Mouse (Mus musculus) adipocyte (in vitro differentiated cells): ENCODE data around the gene Crybb1.

Experiments
- DNase-seq: peaks from one replicate; pipeline ENCODE4 v3.0.0-alpha.2; 2016; ENCODE audit warnings: low spot score

Crybb1 gene

DNA sequence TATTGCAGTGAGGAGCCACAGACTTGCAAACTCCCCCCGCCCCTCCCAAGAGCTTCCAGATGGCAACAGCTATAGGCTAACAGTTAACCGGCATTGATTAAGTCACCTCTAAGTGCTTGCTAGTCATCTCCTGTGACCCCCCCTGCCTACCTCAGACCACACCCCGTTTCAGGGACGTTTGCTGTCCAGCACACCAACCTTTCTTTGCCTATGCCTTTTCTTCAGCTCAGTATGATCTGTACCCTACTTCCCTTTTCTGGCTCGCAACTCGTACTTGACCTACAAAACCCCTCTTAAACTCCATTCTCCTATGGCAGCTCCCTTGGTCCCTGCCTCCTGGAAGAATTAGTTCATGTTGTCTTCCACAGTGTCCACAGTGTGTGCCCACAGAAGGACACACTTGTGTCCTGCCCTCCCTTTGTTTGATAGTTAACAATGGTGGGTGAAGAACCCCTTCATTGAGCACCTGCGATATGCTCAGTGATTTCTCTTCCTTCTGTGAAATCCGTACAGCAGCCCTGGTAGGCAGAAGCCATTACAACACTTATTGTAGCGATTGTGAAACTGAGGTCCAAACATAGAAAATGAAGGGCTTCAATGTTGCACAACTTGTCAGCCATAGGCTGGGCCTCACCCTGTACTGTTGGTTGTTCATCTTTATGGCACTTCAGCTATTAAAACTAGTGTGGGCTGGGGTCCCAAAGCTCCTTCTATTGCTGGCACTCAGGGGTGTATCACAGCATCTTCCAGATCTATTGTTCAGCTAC lies 10.6 kb downstream of the Crybb1 start:
- peak; percentile 43 for DNase-seq

DNA sequence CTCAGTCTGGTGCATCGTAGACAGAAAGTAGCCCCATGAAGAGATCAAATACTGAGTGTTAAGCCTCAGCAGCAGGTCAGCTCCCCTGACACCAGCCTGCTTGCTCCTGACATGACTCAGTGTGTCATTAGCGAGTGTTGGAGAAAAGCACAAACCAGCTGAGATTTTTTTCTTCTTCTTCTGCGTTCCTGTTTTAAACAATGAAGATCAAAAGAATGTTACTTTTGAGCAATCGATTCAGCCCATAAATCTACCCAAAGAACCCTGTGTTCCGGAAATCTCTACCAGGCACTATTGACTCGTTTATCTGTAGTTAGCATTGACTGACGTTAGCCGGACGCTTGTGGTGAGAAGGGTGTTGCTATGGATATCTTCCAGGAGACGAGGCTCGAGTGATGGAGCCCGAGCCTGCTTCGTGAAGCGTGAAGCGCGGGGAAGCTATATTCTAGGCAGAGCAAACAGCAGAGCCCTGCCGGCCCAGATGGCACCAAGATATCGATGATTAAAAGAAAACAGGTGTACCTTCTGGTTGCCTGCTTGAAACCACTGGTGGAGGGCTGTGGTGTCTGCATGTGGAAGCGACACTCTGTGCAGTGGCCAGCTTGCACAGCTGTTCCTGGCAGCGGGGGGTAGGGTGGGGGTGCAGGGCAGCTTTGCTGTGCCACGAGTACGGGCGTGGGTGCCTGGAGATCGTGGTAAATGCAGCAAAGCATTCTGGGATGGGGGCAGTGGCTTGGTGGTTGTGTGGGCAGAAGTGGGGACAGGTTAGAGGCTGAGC lies 15.3 kb downstream of the Crybb1 start:
- DNase-seq: no peak

DNA sequence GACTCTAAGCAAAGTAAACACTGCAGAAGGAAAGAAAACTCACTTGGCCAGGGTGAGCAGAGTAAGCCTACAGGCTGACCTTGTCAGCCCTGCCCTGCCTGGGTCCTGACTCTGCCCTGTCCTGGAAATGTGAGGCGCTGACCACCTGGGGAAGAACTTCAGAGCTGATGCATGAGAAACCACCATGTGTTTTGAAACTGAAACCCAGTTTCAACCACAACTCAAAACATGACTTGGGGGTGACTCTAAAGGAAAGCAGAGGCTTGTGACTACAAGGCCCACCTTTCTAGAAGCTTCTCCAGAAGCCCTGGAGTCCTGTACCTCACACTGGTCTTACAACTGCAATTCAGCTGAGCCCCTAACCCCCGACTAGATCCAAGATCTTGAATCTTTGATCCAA lies 17.3 kb downstream of the Crybb1 start:
- no peak for DNase-seq

DNA sequence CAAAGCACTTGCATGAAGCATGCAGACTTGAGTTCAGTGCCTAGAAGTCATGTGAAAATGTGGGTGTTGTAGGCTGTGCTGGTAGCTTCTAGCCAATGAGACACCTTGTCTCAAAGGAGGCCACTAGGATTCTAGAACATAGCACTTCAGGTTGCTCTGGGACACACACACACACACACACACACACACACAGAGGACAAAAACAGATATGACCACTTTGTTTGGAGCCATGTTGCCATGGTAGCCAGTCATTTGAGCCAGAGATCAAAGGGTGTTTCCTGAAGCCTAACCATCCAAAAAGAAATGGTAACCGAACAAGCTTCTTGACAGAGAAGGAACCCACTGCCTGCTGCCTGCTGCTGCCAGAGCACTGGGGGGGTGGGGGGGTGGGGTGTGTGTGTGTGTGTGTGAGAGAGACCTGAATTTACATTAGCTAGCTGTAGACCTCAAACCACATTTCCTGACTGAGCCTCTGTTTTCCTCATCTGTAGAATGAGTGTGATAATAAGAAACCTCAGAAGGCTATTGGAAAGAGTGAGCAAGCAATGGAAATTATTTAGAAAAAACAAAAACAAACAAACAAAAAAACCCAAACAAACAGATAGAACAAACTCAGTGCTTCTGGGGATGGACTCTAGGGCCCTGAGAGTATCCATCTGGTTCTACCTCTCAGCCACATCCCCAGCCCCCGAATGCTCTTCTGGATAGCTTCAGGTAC lies 18.3 kb downstream of the Crybb1 start:
- no peak for DNase-seq

DNA sequence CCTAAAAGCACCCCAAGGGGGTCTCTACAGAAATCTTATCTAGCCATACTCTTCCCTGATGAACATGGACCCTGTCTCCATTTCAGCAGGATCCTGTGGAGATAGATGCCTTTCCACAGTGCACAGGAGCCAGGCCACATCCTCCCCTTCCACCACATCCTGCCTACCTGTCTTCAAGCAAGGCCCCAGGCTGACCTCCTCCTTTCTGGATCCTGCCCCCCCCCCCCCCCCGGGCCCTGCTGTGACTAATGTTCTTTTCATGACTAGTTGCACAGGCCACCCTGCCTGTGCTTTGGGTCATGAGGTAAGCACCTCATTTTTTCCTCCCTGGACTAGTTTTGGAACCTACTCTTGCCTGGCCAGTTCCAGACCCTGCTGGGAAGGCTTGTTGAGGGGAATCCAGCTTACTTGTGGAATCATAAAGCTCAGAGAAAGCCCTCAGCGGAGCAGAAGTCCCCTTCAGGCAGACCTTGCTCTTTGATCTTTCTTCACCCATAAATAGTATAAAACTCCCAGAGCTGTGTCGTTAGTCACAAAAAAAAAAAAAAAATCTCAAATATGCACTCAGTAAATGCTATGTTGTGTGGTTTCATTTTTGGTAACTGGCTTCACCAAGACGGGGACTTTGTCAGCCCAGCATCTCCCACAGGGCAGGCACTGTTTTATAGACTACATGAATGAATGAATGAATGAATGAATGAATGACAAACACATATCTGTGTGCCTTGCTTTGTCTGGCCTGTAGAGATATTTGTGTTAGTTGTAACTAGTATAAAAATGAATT lies 19.6 kb downstream of the Crybb1 start:
- DNase-seq: no peak

DNA sequence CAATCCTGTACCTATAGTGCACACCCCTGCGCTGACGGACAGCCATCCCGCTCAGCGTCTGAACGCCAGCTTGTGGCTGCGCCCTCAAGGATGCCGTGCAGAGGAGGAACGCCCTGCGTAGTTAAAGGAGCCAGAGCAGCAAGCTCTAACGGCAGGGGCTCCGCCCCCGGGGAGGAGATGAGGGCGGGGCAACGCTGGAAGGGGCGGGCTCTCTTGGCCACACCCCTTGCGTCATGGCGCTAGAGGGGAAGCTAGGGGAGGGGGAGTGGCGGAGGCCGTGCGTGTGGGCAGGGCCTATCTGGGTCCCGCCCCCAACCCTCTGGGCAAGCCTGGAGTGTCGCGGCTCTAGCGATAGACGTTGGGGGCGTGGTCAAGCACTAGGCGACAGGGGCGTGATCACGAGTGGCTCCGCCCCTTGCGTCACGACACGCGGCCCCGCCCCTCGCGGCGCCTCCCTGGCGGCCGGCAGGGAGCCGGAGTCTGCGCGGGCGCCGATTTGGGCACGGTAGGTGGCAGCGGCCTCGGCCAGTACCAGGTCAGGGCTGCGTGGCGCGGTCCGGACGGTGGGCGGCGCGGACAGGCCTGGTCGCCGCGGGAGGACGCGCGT lies 20.8 kb downstream of the Crybb1 start, which contains the start of gene Tpst2:
Gene Tpst2 (plus strand): TSS at position 425 of the 607 bp plus-strand sequence.
- peak; percentile 99 for DNase-seq

DNA sequence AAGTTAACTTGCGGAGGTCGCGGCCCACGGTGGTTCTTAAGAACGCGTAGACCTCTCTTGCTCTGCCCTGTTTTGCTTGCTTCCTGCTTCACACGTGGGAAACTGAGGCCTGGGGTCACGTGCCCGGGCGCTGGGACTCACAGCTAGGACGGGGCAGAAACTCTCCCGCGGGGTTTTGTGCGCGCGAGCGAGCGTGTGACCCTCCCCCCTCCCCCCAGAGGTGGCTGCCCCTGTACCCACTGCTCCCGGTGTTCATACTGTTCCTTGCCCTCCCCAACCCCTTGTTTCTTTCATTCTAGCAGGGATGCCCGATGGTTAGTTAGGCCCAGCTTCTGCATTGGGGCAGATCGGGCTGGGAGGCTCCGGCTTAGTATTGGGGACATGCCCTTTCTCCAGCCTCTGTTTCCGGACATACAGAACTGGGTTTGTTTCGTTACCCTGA lies 21.3 kb downstream of the Crybb1 start:
- DNase-seq: no peak

DNA sequence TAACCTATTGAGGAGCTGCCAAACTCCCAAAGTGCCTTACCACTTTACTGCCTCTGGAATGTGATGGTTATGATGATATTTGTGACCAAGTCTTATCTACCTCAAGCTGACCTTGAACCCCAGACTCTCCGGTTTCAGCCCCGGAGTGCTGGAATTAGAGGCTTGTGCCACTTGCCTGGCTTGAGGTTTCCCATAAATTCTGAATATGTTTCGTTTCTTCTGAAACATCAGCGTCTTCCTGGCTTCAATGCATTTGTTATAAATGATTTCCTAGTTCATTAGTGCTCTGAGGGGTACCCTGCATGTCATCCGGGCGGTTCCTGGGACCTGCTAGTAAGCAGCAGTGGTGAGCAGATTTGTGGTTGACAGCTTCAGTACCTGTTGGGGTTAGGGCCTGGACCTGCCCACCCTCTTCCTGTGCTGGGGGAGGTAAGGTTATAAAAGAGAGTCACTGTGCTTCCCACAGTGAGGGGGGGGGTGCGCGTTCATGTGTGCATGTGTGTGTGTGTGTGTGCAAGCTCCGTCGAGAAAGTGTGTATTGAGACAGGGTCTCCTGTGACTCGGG lies 22.4 kb downstream of the Crybb1 start:
- no peak for DNase-seq

DNA sequence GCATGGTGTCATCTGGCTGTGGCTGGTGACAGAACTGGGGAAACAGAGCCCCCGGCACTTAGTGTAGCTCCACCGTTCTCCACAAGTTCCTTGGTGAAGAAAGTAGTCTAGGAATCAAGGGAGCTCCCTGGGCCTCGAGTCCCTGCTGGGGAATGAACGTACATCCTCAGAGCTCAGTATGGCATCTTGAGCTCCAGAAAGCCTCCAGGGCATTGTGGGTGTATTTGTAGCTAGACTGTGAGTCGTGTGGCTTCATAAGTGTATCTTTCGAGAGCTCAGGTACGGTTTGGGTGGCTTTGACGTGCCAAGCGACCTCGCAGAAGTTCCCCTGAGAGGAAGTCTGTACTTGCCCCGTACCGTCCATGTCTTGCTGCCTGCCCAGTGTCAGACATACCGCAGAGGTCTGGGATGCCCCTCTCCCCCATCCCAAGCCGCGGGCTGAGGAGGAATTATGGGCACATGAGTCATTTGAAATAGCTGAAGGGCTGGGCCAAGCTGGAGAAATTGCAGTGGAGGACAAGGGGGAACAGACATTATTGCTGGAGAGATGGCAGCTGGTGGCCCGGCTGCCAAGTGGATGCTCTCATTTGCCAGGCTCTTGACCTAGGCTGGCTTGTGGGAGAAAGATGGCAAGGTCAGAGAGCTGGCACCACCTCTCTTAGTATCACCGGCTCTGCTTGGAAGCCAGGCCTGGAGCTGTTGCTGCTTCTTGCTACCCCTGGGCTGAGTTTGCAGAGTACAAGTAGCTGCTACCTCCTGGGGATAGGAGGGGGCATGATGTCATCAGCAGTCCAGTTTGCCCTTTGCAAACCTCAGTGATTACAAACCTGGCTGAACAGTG lies 23.8 kb downstream of the Crybb1 start:
- DNase-seq: peak; percentile 73

DNA sequence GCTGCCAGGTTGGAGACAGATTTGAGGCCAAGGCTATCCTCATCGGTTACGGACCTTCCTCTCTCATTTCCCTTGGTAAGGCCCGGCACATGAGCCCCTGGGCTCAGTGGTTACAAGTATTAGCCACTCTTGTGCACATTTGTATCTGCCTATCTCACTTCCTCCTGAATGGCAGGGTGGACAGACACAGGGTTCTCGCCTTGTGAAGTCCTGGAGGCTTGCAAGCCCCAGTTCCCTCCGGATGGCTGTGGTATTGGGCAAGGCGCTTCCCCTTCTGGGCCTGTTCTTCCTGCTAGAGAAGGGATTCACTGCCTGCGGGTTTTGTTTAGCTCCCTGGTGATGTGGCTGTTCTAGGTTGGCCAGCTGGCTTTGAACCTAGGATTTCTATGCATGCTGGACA lies 24.5 kb downstream of the Crybb1 start:
- no peak for DNase-seq

DNA sequence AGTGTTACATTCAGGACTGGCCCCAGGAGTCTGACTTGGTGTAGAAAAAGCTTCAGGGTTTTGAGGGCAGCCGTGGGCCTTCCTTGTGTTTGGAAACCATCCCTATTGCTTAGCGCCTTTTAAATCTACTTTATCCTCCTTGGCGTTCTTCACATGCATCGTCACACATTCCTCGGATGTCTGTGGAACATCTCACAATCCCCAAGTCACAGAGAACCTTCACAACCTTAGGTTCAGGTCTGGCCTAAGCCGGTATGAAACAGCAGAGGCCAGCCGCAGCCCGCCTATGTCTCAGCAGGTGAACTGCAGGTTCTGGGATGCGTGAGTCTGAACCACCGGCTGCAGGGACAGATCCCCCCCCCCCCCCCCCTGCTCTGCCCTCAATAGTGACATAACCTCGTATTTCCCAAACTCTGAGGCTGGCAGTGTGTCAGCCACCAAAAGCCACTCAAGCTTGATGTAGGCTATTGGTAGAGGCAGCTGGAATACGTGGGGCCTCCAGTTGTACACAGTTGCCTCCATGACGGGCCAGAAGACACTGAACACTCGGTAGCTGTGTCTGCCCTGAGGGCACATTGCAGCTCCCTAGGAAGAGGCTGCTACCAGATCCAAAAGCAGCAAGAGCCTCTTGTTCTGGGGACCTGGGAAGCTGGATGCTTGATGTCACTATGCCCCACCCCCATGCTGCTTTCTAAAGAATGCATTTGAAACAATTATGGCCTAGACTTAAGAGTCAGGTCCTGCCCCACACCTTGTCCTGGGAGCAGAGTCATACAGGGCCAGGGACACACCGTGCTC lies 25.4 kb downstream of the Crybb1 start:
- DNase-seq: no peak

DNA sequence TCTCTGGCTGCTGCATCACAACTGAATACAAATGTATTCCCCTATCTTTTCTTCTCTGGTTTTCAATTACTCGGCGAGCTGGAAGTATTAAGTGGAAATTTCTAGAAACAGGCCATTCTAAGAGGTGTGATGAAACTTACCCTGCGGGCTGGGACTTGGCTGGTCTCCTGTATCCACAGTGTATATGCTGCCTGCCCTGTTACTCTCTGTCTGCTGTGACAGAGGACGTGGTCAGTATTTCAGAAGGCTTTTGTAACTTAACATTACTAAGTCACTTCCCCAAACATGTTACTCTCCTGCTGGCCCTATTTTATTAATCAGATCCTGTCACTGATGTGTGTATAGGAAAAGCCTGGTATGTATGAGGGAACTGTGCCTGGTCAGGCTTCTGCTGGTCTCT lies 26.1 kb downstream of the Crybb1 start:
- peak; percentile 30 for DNase-seq

DNA sequence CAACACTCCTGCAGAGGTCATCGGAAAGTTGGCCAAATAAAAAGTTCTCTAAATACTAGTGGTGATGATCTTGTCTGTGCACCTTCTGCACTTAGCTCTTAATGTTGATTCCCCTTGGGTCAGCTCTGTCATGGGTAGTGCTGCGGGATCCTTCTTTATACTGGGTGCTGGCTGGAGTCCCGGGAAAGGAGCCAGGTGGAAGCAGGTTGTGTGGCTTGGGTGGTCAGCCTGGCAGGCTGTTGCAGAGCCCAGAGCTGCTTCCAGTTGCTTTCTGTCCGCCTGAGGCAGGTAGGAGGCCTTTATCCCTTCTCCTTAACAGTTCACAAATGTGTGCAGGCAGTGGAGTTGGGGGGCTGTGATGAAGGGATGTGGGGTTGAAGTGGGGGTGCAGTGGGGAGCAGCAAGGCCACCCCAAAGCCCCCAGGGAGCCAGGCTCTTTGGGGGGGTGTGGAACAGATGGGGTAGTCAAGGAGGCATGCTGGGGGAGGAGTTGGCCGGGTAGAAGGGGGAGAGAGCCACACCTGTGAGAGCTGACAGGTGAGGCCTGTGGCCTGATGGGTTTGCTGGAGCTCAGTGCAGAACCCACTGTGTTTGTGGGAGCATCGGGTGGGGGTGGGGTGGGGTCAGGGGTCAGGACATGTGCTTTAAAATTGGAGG lies 26.6 kb downstream of the Crybb1 start:
- no peak for DNase-seq

DNA sequence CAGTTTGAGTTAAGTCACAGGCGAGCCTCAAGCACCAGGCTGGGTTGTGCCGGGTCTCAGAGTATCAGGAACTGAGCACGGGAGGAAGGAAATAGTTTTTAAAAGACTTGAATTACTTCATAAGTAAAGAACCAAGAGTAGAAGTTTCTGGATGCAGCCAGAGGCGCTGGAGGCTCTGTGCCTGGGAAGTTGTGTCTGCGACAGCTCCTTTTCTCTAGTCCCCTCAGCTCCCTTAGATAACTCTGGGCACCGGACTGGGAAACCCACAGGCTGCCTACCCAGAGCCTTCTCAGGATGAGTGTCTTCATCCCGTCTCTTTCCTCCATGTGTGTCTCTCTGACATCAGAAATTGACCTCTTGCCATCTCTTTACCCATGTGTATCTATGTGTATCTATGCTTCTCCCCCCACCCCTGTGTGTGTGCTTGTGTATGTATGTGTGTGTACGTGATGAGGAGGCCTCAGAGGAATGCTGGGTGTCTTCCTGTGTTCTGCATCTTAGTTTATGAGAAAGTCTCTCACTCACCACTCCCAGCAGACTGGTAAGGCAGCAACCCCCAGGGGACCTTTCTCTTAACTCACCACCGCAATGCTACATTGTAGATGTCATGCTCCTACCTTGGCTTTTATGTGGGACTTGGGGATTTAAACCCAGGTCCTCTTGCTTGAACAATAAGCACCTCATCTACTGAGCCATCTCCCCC lies 27.3 kb downstream of the Crybb1 start:
- DNase-seq: no peak

DNA sequence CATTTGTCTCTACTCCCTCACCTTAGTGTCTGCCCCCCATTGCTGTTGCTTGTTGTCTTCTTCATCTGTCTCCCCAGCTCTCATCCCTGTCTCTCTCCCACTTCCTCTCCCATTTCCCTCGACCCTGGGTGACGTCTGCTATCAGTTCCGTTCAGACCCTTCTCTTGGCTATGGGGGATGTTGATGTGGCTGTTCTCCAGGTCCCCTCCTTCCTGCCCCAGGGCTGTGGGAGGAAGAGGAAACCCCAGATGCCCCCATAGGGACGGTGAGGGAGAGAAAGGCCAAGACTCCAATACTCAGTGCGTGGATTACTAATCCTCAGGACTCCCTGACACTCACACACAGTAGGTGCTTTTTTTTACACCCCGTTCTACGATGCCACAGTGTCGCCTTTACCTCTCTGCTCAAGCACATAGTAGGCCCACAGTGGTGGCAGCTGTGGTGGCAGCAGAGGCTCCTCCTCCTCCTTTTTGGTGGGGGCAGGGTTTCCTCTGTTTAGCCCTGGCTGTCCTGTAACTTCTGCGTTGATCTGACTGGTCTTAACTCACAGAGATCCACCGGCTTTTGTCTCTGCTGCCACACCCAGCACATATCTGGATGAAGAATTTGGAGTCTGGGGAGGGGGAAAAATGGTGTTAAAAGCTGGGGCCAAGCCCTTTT lies 28.1 kb downstream of the Crybb1 start:
- DNase-seq: no peak

DNA sequence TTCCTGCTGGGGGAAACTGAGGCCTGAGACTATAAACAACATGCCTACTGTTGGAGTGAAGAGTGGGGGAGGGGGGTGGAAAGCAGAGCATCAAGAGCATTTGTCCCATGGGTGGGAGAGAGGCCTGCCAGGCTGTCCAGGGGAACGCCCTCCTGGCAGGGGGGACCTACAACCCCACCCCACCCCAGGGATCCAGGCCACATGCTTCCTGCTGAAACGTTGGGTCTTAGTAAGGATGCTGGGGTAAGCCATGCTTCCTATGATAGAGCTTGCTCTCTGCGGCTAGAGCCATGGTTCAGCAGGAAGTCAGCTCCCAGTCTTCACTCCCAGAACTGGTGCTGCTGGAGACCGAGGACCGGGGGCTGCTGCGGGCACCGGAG lies 28.6 kb downstream of the Crybb1 start:
- no peak for DNase-seq

DNA sequence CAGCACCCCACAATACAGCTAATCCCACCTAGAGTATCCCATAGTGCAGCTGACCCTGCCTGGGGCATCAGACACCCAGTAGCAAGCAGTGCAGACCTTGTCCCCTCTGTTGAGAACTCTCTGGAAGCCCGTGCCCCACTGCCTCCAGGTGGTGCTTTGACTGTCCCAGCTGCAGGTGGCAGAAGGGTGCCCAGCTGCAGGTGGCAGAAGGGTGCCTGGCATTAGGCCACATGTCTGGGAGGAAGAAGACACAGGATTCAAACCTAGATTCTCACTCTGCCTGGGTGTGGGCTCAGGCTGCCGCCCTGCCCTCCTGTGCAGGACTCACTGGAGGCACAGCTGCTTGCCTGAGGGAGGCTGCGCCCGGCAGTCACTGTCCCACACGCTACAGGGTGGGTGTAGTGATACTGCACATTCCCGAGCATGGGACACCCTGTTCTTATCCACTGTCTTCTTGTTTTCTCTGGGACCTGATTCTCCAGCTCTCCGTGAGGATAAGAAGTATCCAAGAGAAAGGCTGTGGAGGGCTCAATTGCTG lies 30.0 kb downstream of the Crybb1 start:
- no peak for DNase-seq
